Mouse (Mus musculus): ENCODE results near the gene Npepps.
"Not testable (repeated sequence)": the region's sequence is repeated elsewhere in the genome, so short reads cannot be mapped to it uniquely, and the experiment has no call there.

Gene Npepps

GRCm38 (mm10) chr11:97249649-97250048 lies 30.8 kb downstream of the Npepps start:
- not testable (repeated sequence) for ATAC-seq (ENCODE audit: insufficient number of reproducible peaks, low FRiP score, low TSS enrichment)

- no peak for ATAC-seq (ENCODE audit: insufficient number of reproducible peaks, low FRiP score, low TSS enrichment)
Observed at GRCm38 (mm10) chr11:97246510-97247159, 33.8 kb downstream of the Npepps start.

- ATAC-seq (ENCODE audit: insufficient number of reproducible peaks, low FRiP score, low TSS enrichment) = no peak
Observed at GRCm38 (mm10) chr11:97241321-97241720, 39.1 kb downstream of the Npepps start.

- no peak for ATAC-seq (ENCODE audit: insufficient number of reproducible peaks, low FRiP score, low TSS enrichment)
Observed at GRCm38 (mm10) chr11:97237976-97238375, 42.5 kb downstream of the Npepps start.

- no peak for ATAC-seq (ENCODE audit: insufficient number of reproducible peaks, low FRiP score, low TSS enrichment)
Observed at GRCm38 (mm10) chr11:97232436-97232835, 48.0 kb downstream of the Npepps start.

- ATAC-seq (ENCODE audit: insufficient number of reproducible peaks, low FRiP score, low TSS enrichment) = no peak
Observed at GRCm38 (mm10) chr11:97229396-97229795, 51.0 kb downstream of the Npepps start.

GRCm38 (mm10) chr11:97228985-97229384 lies 51.5 kb downstream of the Npepps start:
- no peak for ATAC-seq (ENCODE audit: insufficient number of reproducible peaks, low FRiP score, low TSS enrichment)

GRCm38 (mm10) chr11:97226131-97226530 lies 54.3 kb downstream of the Npepps start:
- no peak for ATAC-seq (ENCODE audit: insufficient number of reproducible peaks, low FRiP score, low TSS enrichment)

GRCm38 (mm10) chr11:97223485-97223884 lies 57.0 kb downstream of the Npepps start:
- ATAC-seq (ENCODE audit: insufficient number of reproducible peaks, low FRiP score, low TSS enrichment) = no peak

GRCm38 (mm10) chr11:97221611-97222010 lies 58.8 kb downstream of the Npepps start:
- no peak for ATAC-seq (ENCODE audit: insufficient number of reproducible peaks, low FRiP score, low TSS enrichment)

- ATAC-seq (ENCODE audit: insufficient number of reproducible peaks, low FRiP score, low TSS enrichment) = no peak
Observed at GRCm38 (mm10) chr11:97220211-97220610, 60.2 kb downstream of the Npepps start.

- no peak for ATAC-seq (ENCODE audit: insufficient number of reproducible peaks, low FRiP score, low TSS enrichment)
Observed at GRCm38 (mm10) chr11:97214411-97214810, 66.0 kb downstream of the Npepps start.

GRCm38 (mm10) chr11:97210728-97211400 lies 69.6 kb downstream of the Npepps start:
- ATAC-seq (ENCODE audit: insufficient number of reproducible peaks, low FRiP score, low TSS enrichment) = no peak

- ATAC-seq (ENCODE audit: insufficient number of reproducible peaks, low FRiP score, low TSS enrichment) = no peak
Observed at GRCm38 (mm10) chr11:97207011-97207422, 73.4 kb downstream of the Npepps start.

GRCm38 (mm10) chr11:97199519-97199918 lies 80.9 kb downstream of the Npepps start:
- ATAC-seq (ENCODE audit: insufficient number of reproducible peaks, low FRiP score, low TSS enrichment) = no peak

- no peak for ATAC-seq (ENCODE audit: insufficient number of reproducible peaks, low FRiP score, low TSS enrichment)
Observed at GRCm38 (mm10) chr11:97198601-97199000, 81.8 kb downstream of the Npepps start.

GRCm38 (mm10) chr11:97197021-97197420 lies 83.4 kb downstream of the Npepps start:
- no peak for ATAC-seq (ENCODE audit: insufficient number of reproducible peaks, low FRiP score, low TSS enrichment)

- no peak for ATAC-seq (ENCODE audit: insufficient number of reproducible peaks, low FRiP score, low TSS enrichment)
Observed at GRCm38 (mm10) chr11:97196541-97196940, 83.9 kb downstream of the Npepps start.

- ATAC-seq (ENCODE audit: insufficient number of reproducible peaks, low FRiP score, low TSS enrichment) = no peak
Observed at GRCm38 (mm10) chr11:97192621-97192951, 87.9 kb downstream of the Npepps start.

GRCm38 (mm10) chr11:97191915-97192620 lies 88.4 kb downstream of the Npepps start:
- ATAC-seq (ENCODE audit: insufficient number of reproducible peaks, low FRiP score, low TSS enrichment) = no peak

GRCm38 (mm10) chr11:97190992-97191391 lies 89.4 kb downstream of the Npepps start:
- no peak for ATAC-seq (ENCODE audit: insufficient number of reproducible peaks, low FRiP score, low TSS enrichment)
